Comparison of ENCODE assay signal across 21 mouse cellular contexts in the genomic region with DNA sequence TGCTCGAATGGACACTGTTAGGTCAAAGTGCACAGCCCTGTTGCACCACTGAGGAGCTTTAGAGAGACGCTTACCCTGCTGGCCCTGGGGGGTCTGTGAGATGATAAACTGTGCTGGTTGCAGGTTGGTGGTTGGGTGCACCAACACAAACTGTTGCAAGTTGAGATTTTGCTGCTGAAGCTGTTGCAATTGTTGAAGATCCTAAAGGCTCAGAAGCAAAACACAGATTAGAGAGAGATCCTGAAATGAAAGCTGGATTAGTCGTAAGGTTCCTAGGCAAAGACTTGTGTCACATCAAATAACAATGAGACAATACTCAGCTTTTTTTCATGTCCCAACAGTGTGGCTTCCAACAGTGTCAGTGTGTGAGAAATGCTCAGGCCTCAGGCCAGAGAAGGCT.
"Had no signal": no experiment of that assay in that cellular context is flagged by ENCODE, and none has a peak within 500 bp of the region (broad histone marks: within the 10 kb centered on the region; RNA-seq: fewer than 3 reads in every experiment).

No protein-coding gene starts in this region.

- H3K9ac ChIP-seq: limb, embryonic 13.5 days; liver, embryonic 14.5 days; lung, embryonic 15.5 days; neural tube, embryonic 12.5 days; neural tube, embryonic 15.5 days; stomach, embryonic 15.5 days had no signal

- H3K4me1 ChIP-seq: limb, embryonic 10.5 days; lung, embryonic 15.5 days; megakaryocyte, embryonic 14.5 days; neural tube, embryonic 12.5 days; neural tube, embryonic 15.5 days; stomach, embryonic 15.5 days had no signal

- H3K27ac ChIP-seq: kidney, postnatal 0 days; layer of hippocampus, adult 2 months; limb, embryonic 10.5 days; limb, embryonic 13.5 days; liver, embryonic 14.5 days; lung, embryonic 15.5 days; midbrain, embryonic 10.5 days; neural tube, embryonic 12.5 days; neural tube, embryonic 15.5 days; stomach, embryonic 15.5 days had no signal

- H3K4me2 ChIP-seq: limb, embryonic 13.5 days; lung, embryonic 15.5 days; neural tube, embryonic 12.5 days; neural tube, embryonic 15.5 days; stomach, embryonic 15.5 days had no signal

- H3K27me3 ChIP-seq: limb, embryonic 13.5 days; lung, embryonic 15.5 days; megakaryocyte, embryonic 14.5 days; neural tube, embryonic 12.5 days; neural tube, embryonic 15.5 days; stomach, embryonic 15.5 days had no signal

- DNase-seq: kidney, adult 2 months; kidney, postnatal 25 days; lung, adult 18-20 months; lung, postnatal 10 days; lung, postnatal 36 days; midbrain, embryonic 14.5 days; right cerebral cortex, postnatal 25 days; spleen, adult 18-20 months; thymus, postnatal 25 days had no signal

- ATAC-seq: intestine, postnatal 0 days had no signal

- H3K4me3 ChIP-seq: layer of hippocampus, adult 2 months; limb, embryonic 10.5 days; limb, embryonic 13.5 days; lung, embryonic 15.5 days; megakaryocyte, embryonic 14.5 days; midbrain, embryonic 10.5 days; neural tube, embryonic 12.5 days; neural tube, embryonic 15.5 days; stomach, embryonic 15.5 days had no signal

- H3K9me3 ChIP-seq: limb, embryonic 10.5 days; limb, embryonic 13.5 days; lung, embryonic 15.5 days; megakaryocyte, embryonic 14.5 days; midbrain, embryonic 10.5 days; neural tube, embryonic 12.5 days; neural tube, embryonic 15.5 days; stomach, embryonic 15.5 days had no signal
